Mouse (Mus musculus): ENCODE measurements around the gene Snx9. TPM values are rescaled to one million over a fixed set of nuclear protein-coding genes. Genes with fewer than 3 reads are reported as not detected.

Gene Snx9
- polyA plus RNA-seq, 1 experiment from 2014 or later = 27.6 TPM

GRCm38 (mm10) chr17:5977921-5978504 is 136.9 kb downstream of the Snx9 start:
- no peak overlapping the region for H3K4me2 ChIP-seq (ENCODE audit: low read depth, severe bottlenecking)
- H3K27ac ChIP-seq (replicated peaks; ENCODE audit: low read depth, low read length) = no peak overlapping the region
- ATAC-seq (ENCODE audit: insufficient number of reproducible peaks, low FRiP score, low TSS enrichment, low read depth) (no peak), DNase-seq (ENCODE audit: low spot score) (no peak)
- 83% methylated on average over 8 of the region's 8 CpGs for WGBS
- H3K9ac ChIP-seq (ENCODE audit: low read length) = no peak overlapping the region
- H3K36me3 ChIP-seq (ENCODE audit: control insufficient read depth, insufficient read depth, low read length) = no peaks in the 10 kb centered on the region
- H3K4me1 ChIP-seq (ENCODE audit: control insufficient read depth, insufficient read depth, low read length) = peaks cover 6% of the 10 kb centered on the region; the same call in 1 of the 2 replicates
- no peaks in the 10 kb centered on the region for H3K27me3 ChIP-seq (ENCODE audit: control insufficient read depth, insufficient read depth, low read length)
- H3K9me3 ChIP-seq (ENCODE audit: control insufficient read depth, low read length) = no peaks in the 10 kb centered on the region
- no peak overlapping the region for H3K4me3 ChIP-seq (ENCODE audit: low read depth, low read length)

GRCm38 (mm10) chr17:5978505-5979077 is 137.5 kb downstream of the Snx9 start:
- Histone ChIP-seq H3K4me3 (ENCODE audit: low read depth, low read length) (no peak overlapping the region), H3K4me1 (ENCODE audit: control insufficient read depth, insufficient read depth, low read length) (peaks cover 6% of the 10 kb centered on the region; the same call in 1 of the 2 replicates), H3K4me2 (ENCODE audit: low read depth, severe bottlenecking) (no peak overlapping the region), H3K27me3 (ENCODE audit: control insufficient read depth, insufficient read depth, low read length) (no peaks in the 10 kb centered on the region), H3K27ac (replicated peaks; ENCODE audit: low read depth, low read length) (no peak overlapping the region), H3K9ac (ENCODE audit: low read length) (no peak overlapping the region), H3K9me3 (ENCODE audit: control insufficient read depth, low read length) (no peaks in the 10 kb centered on the region), H3K36me3 (ENCODE audit: control insufficient read depth, insufficient read depth, low read length) (no peaks in the 10 kb centered on the region)
- DNase-seq (ENCODE audit: low spot score) (no peak), ATAC-seq (ENCODE audit: insufficient number of reproducible peaks, low FRiP score, low TSS enrichment, low read depth) (no peak)
- 78% methylated on average over 10 of the region's 10 CpGs for WGBS

DNA sequence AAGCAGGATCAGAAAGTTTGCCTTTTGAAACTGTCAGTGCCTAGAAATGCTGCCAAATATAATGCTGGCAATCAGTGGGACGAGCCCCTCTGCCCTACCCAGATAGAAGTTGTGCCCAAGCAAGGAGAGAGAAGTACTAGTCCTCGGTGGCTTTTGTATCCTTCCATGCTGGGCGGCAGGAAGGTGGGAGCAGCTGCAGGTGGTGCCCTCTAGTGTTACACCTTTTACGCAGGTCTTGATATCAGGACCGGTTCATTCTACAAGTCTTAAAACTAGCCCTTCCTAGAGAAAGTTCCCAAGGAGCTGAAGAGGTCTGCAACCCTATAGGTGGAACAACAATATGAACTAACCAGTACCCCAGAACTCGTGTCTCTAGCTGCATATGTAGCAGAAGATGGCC is 139.7 kb downstream of the Snx9 start:
- Histone ChIP-seq H3K4me1 (ENCODE audit: control insufficient read depth, insufficient read depth, low read length) (peaks cover 3% of the 10 kb centered on the region; the same call in 1 of the 2 replicates), H3K9me3 (ENCODE audit: control insufficient read depth, low read length) (no peaks in the 10 kb centered on the region), H3K4me2 (ENCODE audit: low read depth, severe bottlenecking) (no peak overlapping the region), H3K27ac (replicated peaks; ENCODE audit: low read depth, low read length) (no peak overlapping the region), H3K36me3 (ENCODE audit: control insufficient read depth, insufficient read depth, low read length) (no peaks in the 10 kb centered on the region), H3K27me3 (ENCODE audit: control insufficient read depth, insufficient read depth, low read length) (no peaks in the 10 kb centered on the region), H3K4me3 (ENCODE audit: low read depth, low read length) (no peak overlapping the region), H3K9ac (ENCODE audit: low read length) (no peak overlapping the region)
- no peak for ATAC-seq (ENCODE audit: insufficient number of reproducible peaks, low FRiP score, low TSS enrichment, low read depth)
- no peak for DNase-seq (ENCODE audit: low spot score)
- 30% methylated on average over 6 of the region's 6 CpGs for WGBS

Other genes with a start within 250 kb of the Snx9 start
- gene Synj2, start 100.0 kb downstream of the Snx9 start, polyA plus RNA-seq (2014; fragmentation: Nextera tagmentation; extraction: Ambion mirVana) = 0.92 and 1.2 TPM in 2 replicates
- gene Serac1, start 238.4 kb downstream of the Snx9 start, polyA plus RNA-seq (2014; fragmentation: Nextera tagmentation; extraction: Ambion mirVana) = 4.7 and 5.8 TPM in 2 replicates
- 169 and 176 TPM in 2 replicates for gene Gtf2h5, start 238.5 kb downstream of the Snx9 start, polyA plus RNA-seq (2014; fragmentation: Nextera tagmentation; extraction: Ambion mirVana)

All from limb, embryonic 11.5 days (tissue).